Mouse (Mus musculus): Measurements from ENCODE around the gene Gm10337. TPM values are rescaled to one million over a fixed set of nuclear protein-coding genes. Genes with fewer than 3 reads are reported as not detected.

Gm10337 gene
- total RNA-seq, 2 experiments from 2014 or later: not detected

DNA sequence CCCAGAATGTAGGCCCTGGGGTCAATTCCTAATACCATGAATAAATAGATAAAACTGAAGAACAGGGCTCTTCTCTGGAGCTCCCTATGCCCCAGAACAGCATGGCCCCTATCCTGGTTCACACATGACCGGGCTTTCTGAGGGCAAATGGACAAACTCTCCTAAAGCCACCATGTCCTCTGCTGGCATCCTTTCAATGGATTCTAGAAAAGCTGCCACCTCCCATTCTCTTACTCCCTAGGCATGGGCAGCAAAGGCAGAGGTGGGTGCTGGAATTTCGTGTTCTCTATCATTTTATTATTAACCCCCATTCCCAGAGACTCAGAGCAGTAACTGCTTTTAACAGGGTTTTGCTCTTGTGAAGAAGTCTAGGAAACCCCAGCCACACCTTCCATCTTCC lies 11.7 kb downstream of the Gm10337 start:
- no peak for ATAC-seq (replicated peaks; ENCODE audit: poor library complexity, severe bottlenecking)

DNA sequence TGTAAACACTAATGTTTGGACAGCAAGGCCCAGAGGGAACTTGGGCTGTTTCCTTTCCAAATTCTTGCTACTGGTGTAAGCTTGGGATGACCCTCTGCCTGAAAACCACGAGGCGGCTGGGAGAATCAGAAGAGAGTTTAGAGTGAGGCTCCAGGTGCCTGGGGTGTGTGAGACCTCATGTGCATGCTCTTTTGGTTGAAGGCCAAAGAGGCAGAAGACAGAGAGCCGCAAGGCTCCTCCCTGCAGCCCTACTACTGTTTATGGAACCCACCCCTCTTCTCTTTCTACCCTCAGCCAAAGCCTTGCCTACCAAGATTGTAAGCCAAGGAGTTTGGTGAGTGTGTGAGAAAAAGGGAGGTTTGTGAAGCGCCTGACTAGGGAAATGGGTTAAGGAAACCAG lies 12.3 kb downstream of the Gm10337 start:
- ATAC-seq (replicated peaks; ENCODE audit: poor library complexity, severe bottlenecking): no peak

DNA sequence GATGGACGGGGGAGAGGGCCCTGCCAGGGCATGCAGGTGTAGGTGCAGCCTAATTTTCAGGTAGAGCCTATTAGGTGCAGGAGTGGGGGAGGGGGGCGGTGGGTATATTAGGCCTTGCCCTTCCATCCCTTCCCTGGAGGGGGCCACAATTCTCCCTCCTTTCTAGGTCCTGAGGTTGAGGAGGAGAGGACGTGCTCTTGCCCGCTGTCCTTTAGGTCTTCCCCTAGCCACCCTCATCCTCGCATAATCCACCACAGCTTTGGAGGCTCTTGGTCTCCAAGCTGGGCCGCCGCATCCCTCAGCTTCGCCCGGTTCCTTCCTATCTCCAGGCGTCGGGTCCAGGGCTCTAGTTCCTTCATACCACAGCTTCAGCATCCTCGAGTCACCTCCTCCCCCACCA lies 12.8 kb downstream of the Gm10337 start:
- ATAC-seq (replicated peaks; ENCODE audit: poor library complexity, severe bottlenecking): no peak

DNA sequence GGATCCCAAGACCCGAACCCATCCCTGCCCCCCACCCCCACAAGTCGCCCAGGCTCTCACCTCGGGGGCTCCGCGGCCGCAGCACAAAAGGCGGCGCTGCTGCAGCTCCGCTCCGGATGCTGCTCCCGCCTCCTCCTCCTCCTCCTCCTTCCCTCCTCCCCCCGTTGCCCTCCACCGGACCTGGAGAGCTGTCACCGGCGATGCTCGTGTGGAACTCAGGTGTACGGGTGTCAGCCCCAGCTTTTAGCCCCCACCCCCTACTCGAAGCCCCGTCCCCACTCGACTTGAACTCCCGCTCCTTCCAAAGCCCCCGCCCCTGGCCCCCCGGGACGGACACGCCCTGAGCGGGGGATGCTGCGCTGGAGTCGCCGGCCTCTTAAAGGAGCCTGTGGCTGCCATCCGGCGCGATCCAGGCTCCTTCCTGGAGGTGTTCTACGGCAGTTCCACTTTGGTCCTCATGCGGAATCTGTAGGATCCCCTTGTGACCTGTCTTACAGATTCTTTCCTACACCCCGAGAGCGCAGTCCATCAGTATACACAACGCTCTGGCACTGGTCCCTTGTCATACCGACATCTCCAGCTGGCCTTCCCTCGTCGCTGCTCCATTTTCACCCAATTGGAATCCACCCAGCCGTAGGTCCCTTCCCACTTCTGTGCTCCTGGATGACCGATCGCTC lies 13.3 kb downstream of the Gm10337 start, which contains the start of gene Map3k12:
Gene Map3k12, minus strand, starts transcription at position 337 of the 677 bp plus-strand sequence.
- peak; percentile 10 for ATAC-seq (replicated peaks; ENCODE audit: poor library complexity, severe bottlenecking)

DNA sequence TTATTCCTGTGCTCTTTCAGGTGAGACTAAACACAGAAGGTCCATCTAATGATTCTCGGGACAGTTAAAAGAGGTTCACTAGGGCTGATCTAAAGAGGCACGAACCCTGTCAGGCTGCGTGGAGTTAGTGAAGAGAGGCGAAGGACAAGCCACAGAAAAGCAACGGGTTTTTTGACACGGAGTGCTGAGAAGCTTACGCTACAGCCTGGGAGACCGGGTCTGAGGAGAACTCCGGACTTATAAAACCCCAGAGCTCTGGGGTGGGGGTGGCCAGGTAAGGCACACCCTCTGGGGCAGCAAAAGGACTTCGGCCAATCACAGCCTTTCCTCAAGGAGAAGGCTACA lies 14.1 kb downstream of the Gm10337 start:
- no peak for ATAC-seq (replicated peaks; ENCODE audit: poor library complexity, severe bottlenecking)

DNA sequence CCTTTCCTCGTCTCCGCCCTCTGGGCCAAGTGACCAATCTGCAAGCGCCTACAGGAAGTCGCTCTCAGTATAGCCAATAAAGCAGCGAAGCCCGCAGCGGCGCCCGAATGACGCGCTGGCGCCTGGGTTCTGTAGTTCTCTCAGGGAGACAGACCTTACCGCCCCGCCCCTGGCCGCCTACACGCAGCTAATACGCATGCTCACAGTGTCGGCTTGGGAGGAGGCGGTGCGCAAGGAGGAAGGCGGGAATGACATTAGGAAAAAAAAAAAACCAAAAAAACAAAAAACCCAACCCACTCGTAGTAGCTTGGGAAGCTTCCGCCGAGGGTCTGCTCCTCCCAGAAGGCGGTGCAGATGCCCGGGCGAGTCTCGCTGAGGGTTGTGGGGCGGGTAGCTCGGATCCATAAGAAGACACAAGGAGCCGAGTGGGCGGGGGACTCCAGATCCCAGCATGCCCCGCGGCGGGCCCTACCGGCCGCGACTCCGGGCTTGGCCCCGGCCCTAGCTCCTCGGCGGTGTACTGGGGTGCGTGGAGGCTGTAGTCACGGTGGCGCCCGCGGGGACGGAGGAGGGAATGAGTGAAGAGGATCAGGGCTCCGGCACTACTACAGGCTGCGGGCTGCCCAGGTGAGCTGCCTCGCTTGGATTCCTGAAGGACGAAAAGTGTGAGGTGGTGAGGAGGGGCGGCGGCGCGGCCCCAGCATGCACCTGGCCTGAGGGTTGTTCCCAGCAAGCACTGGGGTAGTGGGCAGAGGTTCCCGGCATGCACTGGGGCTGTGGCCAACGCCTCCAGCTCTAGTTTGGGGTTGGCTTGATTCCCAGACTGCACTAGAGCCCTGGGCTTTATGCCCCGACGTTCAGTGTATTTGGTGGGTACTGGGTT lies 14.7 kb downstream of the Gm10337 start, which contains the start of gene Tarbp2:
Gene Tarbp2, plus strand, starts transcription at position 217 of the 883 bp plus-strand sequence.
- ATAC-seq (replicated peaks; ENCODE audit: poor library complexity, severe bottlenecking): peak; percentile 77

DNA sequence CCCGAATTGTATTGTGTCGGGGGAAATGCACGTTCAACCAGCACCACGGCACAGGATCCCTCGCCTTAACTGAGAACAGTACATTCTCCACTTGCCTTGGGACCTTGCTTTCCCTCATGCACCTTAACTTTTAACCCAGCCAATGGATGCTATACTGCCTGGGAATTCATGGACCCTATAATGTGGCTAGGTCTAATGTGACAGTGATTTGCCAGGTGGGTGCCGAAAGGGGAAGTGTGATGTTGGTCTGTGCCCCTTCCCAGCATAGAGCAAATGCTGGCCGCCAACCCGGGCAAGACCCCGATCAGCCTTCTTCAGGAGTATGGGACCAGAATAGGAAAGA lies 15.3 kb downstream of the Gm10337 start:
- no peak for ATAC-seq (replicated peaks; ENCODE audit: poor library complexity, severe bottlenecking)

DNA sequence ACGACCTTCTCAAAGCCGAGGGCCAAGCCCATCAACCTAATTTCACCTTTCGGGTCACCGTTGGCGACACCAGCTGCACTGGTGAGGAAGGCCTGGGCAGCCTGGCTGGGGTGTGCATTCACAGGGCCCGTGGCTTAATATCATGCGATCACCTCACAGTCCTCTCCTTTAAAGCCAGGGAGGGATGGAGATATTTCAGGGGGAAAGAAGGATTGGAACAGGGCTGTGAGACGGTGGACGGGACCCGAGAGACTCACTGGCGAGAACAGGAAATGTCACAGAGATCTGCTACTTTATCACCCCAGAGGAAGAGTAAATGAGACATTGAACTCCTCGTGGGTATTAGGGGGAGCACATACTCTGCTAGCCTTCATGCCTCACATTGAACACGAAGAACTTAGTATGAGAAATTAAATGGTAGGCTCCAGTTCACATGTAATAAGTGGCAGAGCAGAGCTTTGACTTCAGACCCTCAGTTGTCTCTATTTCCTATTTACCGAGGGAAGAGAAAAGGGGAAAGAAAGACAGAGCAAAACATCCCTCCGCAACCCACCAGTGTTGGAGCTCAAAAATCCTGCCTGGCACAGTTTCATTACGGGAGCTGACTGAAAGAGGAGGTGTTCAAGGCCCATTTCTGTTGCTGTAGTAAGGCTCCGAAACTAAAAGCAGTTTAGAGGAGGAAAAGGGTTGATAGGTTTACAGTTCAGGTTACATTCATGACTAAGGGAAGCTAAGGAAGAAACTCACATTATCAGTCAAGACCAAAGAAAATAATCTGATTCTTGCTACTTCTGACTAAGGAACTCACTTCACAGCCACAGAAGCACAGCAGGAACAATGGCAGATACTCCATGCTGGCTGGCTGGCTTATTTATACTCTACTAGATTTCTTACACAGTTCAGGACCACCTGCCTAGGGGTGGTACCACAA lies 16.0 kb downstream of the Gm10337 start:
- no peak for ATAC-seq (replicated peaks; ENCODE audit: poor library complexity, severe bottlenecking)

DNA sequence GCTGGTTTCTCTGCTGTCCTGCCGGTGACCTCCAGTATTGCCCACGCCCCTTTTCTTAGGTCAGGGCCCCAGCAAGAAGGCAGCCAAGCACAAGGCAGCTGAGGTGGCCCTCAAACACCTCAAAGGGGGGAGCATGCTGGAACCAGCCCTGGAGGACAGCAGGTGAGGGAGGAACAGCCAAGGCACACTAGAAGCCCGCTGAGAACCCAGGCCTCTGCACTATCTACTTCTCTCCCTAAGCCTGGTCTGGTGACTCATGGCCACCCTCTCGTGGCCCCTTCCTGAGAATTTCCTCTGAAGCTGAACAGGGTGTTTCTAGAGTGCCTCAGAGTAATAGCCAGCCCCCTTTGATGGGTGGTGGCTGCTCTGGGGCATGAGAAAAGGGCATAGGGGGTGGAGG lies 16.9 kb downstream of the Gm10337 start:
- ATAC-seq (replicated peaks; ENCODE audit: poor library complexity, severe bottlenecking): no peak

DNA sequence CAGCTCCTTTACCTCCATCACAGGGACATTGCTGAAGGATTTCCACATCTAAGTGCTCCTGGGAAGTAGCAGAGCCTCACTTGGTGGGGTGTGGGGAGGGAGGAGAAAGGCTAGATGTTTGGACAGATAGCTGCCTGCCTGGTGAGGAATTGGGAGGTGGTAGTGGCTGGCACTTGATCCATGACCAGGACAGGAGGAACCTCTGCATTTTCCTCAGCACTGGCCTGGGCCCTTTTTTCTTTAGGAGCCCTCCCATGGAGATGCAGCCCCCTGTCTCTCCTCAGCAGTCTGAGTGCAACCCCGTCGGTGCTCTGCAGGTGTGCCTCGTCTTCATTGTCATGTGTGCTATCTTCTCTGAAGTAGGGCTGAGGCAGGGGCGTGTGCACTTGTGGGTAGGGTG lies 18.0 kb downstream of the Gm10337 start:
- ATAC-seq (replicated peaks; ENCODE audit: poor library complexity, severe bottlenecking): no peak

DNA sequence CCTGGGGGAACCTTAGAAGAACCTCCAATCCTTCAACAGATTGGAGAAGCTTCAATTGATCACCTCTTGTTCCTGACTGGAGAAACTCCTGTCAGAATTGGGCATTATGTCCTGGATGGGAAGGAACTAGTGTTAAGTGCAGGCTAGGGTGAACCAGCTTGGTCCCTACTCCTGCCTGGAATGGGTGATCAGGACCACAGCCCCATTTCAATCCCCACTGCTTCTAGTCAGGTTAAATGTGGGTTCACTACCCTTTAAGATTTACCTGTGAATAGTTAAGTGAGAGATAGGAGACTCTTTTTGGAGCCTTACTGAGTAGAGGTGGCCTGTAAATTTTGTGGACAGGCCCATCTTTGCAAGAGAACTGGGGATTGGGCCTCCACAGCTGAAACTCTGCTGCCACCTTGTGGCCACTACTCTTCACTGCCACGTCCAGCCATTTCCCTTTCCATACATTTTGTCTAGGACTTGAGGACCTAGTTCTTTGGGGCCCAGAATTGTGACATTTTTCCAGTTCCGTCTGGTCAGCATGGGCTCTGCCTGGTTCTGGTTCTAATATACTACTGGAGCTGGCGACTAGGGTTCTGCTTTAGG lies 21.5 kb downstream of the Gm10337 start, which contains the start of gene Npff:
Gene Npff, minus strand, starts transcription at position 51 of the 594 bp plus-strand sequence.
- ATAC-seq (replicated peaks; ENCODE audit: poor library complexity, severe bottlenecking): peak; percentile 79

DNA sequence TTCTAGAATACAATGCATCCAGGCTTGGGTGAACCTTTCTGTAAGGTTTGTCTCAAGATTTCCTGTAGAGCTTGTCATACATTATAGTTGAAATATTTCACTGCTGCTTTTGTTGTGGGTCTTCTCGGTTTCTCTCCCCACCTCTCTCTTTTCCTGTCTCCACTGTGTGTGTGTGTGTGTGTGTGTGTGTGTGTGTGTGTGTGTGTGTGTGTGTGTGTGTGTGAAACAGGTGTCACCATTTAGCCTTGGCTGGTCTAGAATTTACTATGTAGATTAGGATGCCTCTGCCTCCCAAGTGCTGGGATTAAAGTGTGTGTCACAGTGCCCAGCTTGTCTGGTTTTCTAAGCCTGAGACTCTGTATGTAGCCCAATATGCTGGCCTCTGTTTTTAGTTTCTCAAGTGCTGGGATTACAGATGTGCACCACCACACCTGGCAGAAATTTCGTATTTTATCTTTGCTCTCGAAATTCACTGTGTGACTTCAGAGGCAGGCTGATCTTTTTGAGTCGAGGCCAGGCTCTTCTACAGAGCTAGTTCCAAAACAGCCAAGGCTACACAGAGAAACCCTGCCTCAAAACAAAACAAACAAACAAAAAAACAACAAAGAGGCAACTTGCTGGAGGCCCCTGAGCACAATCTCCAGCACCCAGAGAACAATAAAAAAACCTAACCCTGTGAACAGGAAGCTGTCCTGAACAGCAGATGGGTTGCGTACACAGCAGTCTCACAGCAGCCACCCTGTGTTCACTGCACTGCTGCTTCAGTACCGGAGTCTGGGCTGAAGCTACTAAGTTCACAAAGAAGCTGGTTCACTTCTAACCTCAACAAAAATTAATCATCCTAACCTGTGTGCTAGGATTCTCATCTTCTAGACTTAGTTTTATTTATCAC lies 22.8 kb downstream of the Gm10337 start:
- ATAC-seq (replicated peaks; ENCODE audit: poor library complexity, severe bottlenecking): no peak

DNA sequence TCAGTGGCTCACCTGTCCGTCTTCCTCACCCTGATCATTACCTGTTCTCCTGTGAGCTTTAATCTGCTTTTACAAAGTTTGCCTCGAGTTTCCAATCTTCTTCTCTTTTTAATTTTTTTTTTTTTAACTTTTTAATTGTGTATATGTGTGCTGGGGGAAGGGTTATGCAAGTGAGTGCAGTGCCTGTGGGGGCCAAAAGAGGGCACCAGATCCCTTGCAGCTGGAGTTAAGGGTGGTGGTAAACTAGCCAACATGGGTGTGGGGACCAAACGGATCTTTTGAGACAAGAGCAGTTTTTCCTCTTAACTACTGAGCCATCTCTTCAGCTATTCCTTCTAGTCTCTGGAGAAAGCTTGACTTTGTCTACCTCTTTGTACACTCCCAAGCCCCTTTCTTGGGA lies 24.4 kb downstream of the Gm10337 start:
- no peak for ATAC-seq (replicated peaks; ENCODE audit: poor library complexity, severe bottlenecking)

DNA sequence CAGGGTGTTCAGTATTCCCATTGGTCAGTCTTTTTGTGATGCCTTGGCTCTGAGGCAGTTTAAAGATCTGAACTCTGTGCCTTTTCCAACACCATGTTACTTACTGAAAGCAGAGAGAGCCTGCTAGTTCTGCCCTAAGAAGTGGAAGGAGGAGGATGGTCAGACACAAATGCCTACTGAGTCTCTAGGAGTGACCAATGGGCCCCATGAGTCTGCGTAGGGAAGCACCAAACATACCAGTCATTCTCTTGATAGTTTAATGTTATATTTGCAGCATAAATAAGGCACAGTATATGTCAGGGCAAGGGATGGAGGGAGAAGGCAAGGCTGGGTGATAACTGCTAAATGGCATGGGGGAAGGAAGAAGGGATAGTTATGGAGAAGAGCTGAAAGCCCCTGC lies 24.9 kb downstream of the Gm10337 start:
- no peak for ATAC-seq (replicated peaks; ENCODE audit: poor library complexity, severe bottlenecking)

DNA sequence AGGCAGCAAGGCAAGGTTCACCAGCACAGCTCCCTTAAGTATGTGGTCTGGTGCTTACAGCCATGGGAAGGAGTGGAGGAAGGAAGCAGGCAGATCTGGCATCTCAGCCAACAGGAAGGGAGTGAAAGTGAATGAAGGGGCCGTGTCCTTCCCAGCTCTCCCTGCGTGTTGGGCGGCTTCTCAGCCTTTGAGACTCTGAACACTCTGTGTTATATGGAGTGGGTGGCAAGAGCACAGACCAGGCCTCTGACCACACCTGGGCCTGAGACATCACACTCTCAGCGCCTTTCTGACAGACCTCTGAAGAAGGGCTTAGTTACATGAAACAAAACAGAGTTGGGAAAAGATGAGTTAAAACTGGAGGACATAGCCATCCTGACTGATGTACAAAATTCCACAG lies 27.0 kb downstream of the Gm10337 start:
- ATAC-seq (replicated peaks; ENCODE audit: poor library complexity, severe bottlenecking): no peak

DNA sequence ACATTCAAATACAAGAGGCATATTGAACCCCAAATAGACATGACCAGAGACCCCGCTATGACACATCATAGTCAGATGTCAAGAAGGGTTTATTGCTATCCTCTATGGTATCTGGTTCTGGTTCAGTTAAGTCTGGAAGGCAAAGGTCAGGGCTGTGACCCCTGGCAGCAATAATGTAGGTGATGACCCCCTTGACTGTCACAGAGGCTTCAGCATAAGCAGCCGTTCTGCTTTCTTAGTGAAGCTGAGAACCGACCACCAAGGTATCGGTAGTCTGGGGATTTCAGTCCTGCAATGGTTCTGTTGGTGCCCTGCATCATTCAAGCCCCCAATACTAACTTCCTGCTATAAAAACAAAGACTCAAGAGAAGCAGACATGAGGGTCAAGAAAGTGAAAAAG lies 28.1 kb downstream of the Gm10337 start:
- ATAC-seq (replicated peaks; ENCODE audit: poor library complexity, severe bottlenecking): no peak

DNA sequence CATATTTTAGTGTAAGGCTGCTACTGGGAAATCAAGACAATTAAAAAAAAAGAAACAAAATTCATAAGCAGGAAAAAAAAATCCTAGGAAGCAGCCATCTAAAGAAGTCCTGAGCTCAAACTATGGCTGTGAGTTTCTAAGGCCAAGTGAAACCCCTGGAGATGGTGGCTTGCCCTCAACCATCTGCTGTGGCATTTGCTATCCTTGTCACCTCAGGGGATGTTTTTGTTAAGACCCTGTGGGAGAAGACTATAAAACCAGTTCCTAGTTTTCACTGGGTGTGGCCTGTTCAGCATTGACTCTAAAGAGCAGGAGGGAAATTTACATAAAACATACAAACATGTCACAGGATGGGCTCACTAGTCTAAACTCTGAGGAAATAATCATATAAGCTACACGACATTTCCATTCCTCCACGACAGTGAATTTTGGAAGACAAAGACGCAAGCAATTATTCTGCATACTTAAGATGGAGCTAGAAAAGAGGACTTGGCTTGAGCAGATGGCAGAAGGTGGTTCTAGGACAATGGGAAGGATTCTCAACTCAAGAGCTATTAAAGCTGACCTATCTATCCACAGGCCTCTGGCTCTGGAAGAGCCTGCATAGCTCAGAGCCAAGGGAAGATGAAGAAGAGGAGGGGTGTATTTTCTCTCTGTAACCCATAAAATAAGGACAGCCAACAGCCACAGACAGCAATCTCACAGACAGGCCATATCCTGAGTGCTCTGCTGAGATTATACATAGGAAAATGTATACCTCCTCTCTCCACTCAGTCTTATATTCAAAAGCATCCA lies 28.8 kb downstream of the Gm10337 start:
- ATAC-seq (replicated peaks; ENCODE audit: poor library complexity, severe bottlenecking): no peak

DNA sequence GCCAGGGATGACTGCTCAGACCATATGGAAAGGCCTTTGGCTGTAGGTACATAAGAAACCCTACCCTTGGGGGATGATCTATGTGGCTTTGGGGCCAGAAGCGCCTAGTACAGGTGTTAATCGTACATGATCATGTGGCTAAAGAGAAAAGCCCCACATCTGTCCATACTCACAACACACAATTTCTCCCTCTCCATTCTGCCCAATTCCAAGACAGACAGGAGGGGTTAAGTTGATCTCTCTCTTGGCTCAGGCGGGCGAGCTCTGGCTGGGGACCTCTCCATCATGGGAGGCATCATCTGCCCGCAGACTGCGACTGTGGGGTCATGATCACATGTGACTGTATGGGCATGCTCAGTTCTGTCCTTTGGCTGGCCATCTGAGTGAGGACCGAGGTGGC lies 30.4 kb downstream of the Gm10337 start:
- ATAC-seq (replicated peaks; ENCODE audit: poor library complexity, severe bottlenecking): no peak

DNA sequence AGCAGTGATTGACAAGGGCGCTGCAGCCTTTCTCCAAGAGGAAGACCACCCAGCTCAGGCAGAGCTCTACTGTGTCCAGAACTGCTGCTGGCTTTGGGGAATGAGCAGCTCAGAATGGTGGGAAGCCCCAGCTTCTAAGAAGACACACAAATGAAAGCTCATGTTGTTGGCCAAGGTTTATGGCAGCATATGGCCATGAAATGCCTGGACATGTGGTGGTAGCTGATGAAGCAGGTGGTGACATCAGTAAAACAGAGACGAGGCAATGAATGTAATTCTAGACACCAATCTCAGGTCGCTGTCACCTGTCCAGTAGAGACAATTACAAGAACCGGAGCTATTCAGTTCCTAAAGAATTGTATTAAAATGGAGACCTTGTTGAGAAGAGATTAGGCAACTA lies 41.3 kb downstream of the Gm10337 start:
- no peak for ATAC-seq (replicated peaks; ENCODE audit: poor library complexity, severe bottlenecking)

Measured in granulocyte monocyte progenitor cell, adult 5-6 weeks (primary cell).